Mouse (Mus musculus) intestine, postnatal 0 days (tissue): Measurements from ENCODE around the gene Usp54. TPM values are rescaled to one million over a fixed set of nuclear protein-coding genes. Genes with fewer than 3 reads are reported as not detected.
A peak's percentile ranks its signal among the peaks of the same experiment; 100 is the strongest.

ENCODE experiments used
- ATAC-seq: fragments of 200-750 bp; cut with Nextera tagmentation; 2 replicates; pipeline ENCODE4 v1.8.0; 2017; ENCODE audit warnings: mild to moderate bottlenecking, moderate TSS enrichment, moderate library complexity
- H3K27ac ChIP-seq: fragments of 300-500 bp; sonication (generic); 2 replicates; pipeline ENCODE4 v1.5.1; 2014; ENCODE audit warnings: mild to moderate bottlenecking, low read depth, low read length, moderate library complexity
- H3K27me3 ChIP-seq: fragments of 300-500 bp; sonication (generic); replicated peaks from 2 replicates; pipeline ENCODE4 v1.6.1; 2014; ENCODE audit warnings: low read length, mixed read lengths; ENCODE audit not compliant: control insufficient read depth, insufficient read depth
- H3K36me3 ChIP-seq: fragments of 300-500 bp; sonication (generic); 2 replicates; pipeline ENCODE4 v1.6.1; 2014; ENCODE audit warnings: mild to moderate bottlenecking, moderate library complexity; ENCODE audit not compliant: control insufficient read depth, insufficient read depth
- H3K4me1 ChIP-seq: fragments of 300-500 bp; sonication (generic); replicated peaks from 2 replicates; pipeline ENCODE4 v1.6.1; 2014; ENCODE audit warnings: antibody characterized with exemption, low read length, mixed read lengths; ENCODE audit not compliant: control insufficient read depth, insufficient read depth
- H3K4me2 ChIP-seq: fragments of 300-500 bp; sonication (generic); replicated peaks from 2 replicates; pipeline ENCODE4 v1.6.1; 2014; ENCODE audit warnings: low read depth, mild to moderate bottlenecking, moderate library complexity
- H3K4me3 ChIP-seq: fragments of 300-500 bp; sonication (generic); 2 replicates; pipeline ENCODE4 v1.5.1; 2014; ENCODE audit warnings: low read depth, low read length
- H3K9ac ChIP-seq: fragments of 300-500 bp; sonication (generic); 2 replicates; pipeline ENCODE4 v1.6.1; 2014; ENCODE audit warnings: mild to moderate bottlenecking, low read depth, low read length
- H3K9me3 ChIP-seq: fragments of 300-500 bp; sonication (generic); 2 replicates; pipeline ENCODE4 v1.6.1; 2016; ENCODE audit warnings: mixed run types; ENCODE audit not compliant: control insufficient read depth
- CTCF ChIP-seq: sonication (generic); IDR thresholded peaks from 2 replicates; pipeline ENCODE4 v1.5.1; 2016; ENCODE audit warnings: low read depth, mild to moderate bottlenecking, control low read depth, antibody characterized with exemption, moderate library complexity
- WGBS: fragments of 180-500 bp; shearing (Covaris S2); extraction: QIAGEN DNeasy Blood & Tissue Kit; methylation state at CpG from one replicate; pipeline ENCODE4 v1.1.7; 2014; 5-methylcytosine and 5-hydroxymethylcytosine counted together
- polyA plus RNA-seq: library from polyadenylated mRNA; unstranded; fragments of >200 nt; fragmentation: Nextera tagmentation; extraction: Ambion mirVana; gene quantifications from 2 replicates; pipeline ENCODE4 v1.2.1, GENCODE M21; 2015

Usp54 gene
- polyA plus RNA-seq, result 2.2 and 2.6 TPM in 2 replicates

DNA sequence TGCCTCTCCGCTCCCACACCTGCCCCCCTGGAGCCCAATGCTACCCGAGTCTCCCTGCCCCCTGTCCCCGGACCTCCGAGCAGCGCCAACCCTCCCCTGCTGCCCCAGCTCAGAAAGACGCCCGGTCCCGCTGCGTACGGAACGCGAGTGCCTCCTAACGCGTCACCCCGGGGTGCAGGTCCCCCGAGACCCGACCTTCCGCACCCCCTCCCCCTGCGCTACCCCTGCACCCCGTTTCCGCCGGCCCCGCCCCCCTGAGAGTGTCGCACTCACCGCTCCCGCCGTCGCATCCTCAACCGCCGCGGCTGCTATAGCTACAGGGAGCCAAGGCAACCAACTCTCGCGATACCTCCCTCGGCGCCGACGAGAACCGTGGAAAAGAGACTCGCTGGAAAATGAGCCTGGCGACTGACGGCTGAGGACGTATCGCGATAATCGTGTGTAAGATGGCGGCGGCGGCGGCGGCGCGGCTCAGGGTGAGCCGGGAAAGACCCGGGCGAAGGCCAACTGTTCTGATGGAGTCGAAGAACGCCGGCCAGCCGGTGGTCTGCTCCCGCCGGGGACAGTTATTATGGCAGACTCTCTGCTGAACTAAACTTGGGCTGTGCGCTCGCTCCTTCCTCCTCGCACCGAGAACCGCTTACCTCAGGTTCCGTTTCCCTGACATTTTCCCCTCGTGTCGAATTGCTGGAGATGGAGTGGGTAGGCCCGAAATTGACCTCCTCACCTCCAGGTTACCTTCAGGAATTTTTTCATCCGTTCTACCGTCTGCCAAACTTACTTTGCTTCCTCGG is at the start of gene Usp54:
Usp54 (minus strand) TSS at position 420 of the 794 bp plus-strand sequence.
- Histone ChIP-seq H3K27ac (peak within 1 kb of the TSS; percentile 92), H3K36me3 (no peaks in the 10 kb centered on the region), H3K27me3 (no peaks in the 10 kb centered on the region), H3K4me1 (peaks cover 4% of the 10 kb centered on the region; the same call in 1 of the 2 replicates), H3K4me3 (peak within 1 kb of the TSS; percentile 87), H3K9me3 (no peaks in the 10 kb centered on the region), H3K4me2 (peak within 1 kb of the TSS; percentile 85), H3K9ac (peak within 1 kb of the TSS; percentile 93)
- TF ChIP-seq CTCF, result no peak; the same call in 1 of the 2 replicates
- under 1% methylated on average over 73 of the region's 73 CpGs for WGBS
- ATAC-seq, result peak; percentile 94

GRCm38 (mm10) chr14:20689009-20689408 is 48.1 kb upstream of the Usp54 start:
- H3K36me3 ChIP-seq, result peaks cover 99% of the 10 kb centered on the region
- no peaks in the 10 kb centered on the region for H3K9me3 ChIP-seq
- ATAC-seq, result no peak
- no peak overlapping the region for H3K4me3 ChIP-seq
- 0 out of 2 replicates have a peak overlapping the region, but pooled peaks have one; percentile 1 for H3K27ac ChIP-seq
- no peaks in the 10 kb centered on the region for H3K4me1 ChIP-seq
- no peak overlapping the region for H3K9ac ChIP-seq
- TF ChIP-seq CTCF, result no peak
- no peak overlapping the region for H3K4me2 ChIP-seq
- 78% methylated on average over 2 of the region's 2 CpGs for WGBS
- H3K27me3 ChIP-seq, result no peaks in the 10 kb centered on the region

DNA sequence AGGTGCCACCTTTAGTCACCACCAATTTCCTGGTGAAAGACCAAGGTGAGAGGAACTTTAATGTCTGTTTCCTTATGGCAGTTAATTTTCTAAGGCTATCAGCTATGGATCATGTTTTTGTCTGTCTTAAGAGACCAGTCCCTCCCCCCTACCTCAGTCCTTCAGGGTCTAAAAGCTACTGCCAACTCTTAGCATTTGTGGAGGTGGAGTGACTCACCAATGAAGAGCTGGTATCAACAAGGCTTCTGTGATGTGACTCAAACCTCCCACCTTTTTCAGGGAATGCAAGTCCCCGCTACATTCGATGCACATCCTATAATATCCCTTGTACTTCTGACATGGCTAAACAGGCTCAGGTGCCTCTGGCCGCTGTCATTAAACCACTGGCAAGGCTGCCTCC is 45.7 kb upstream of the Usp54 start:
- 98% methylated on average over 3 of the region's 3 CpGs for WGBS
- Histone ChIP-seq H3K27me3 (no peaks in the 10 kb centered on the region), H3K36me3 (peaks cover 98% of the 10 kb centered on the region), H3K9me3 (no peaks in the 10 kb centered on the region), H3K4me2 (no peak overlapping the region), H3K4me3 (no peak overlapping the region), H3K9ac (no peak overlapping the region), H3K4me1 (no peaks in the 10 kb centered on the region), H3K27ac (no peak overlapping the region)
- no peak for TF ChIP-seq CTCF
- ATAC-seq, result no peak

DNA sequence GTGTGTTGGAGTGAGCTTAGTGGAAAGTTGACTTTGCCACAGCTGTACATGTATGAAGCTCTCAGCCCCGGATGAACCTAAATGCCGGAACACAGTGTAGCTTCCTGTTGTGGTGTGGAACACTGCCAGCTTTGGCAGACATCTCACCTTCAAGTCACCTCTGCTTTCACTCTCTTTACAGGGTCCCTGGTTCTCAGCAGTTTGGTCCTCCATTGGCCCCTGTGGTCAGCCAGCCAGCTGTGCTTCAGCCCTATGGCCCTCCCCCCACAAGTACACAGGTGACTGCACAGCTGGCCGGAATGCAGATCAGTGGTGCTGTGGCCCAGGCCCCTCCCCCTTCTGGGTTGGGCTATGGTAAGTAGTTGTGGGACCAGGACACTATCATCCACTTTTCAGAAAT is 41.6 kb upstream of the Usp54 start:
- no peak; the same call in 1 of the 2 replicates for ATAC-seq
- Histone ChIP-seq H3K9me3 (no peaks in the 10 kb centered on the region), H3K4me1 (no peaks in the 10 kb centered on the region), H3K27ac (no peak overlapping the region), H3K36me3 (peaks cover 95% of the 10 kb centered on the region), H3K4me3 (no peak overlapping the region), H3K27me3 (no peaks in the 10 kb centered on the region), H3K9ac (no peak overlapping the region), H3K4me2 (no peak overlapping the region)
- no peak for TF ChIP-seq CTCF
- WGBS, result 65% methylated on average over 3 of the region's 3 CpGs

GRCm38 (mm10) chr14:20681742-20682141 is 40.9 kb upstream of the Usp54 start:
- H3K9ac ChIP-seq, result no peak overlapping the region
- H3K4me1 ChIP-seq, result no peaks in the 10 kb centered on the region
- no peak for ATAC-seq
- no peaks in the 10 kb centered on the region for H3K27me3 ChIP-seq
- H3K36me3 ChIP-seq, result peaks cover 93% of the 10 kb centered on the region
- no peak overlapping the region for H3K4me3 ChIP-seq
- H3K4me2 ChIP-seq, result no peak overlapping the region
- H3K9me3 ChIP-seq, result no peaks in the 10 kb centered on the region
- no peak for TF ChIP-seq CTCF
- WGBS, result 94% methylated on average over 2 of the region's 2 CpGs
- no peak overlapping the region for H3K27ac ChIP-seq

- no peaks in the 10 kb centered on the region for H3K4me1 ChIP-seq
- H3K27me3 ChIP-seq, result no peaks in the 10 kb centered on the region
- no peaks in the 10 kb centered on the region for H3K9me3 ChIP-seq
- no peak overlapping the region for H3K9ac ChIP-seq
- H3K27ac ChIP-seq, result no peak overlapping the region
- no peak for TF ChIP-seq CTCF
- no peak overlapping the region for H3K4me2 ChIP-seq
- peaks cover 66% of the 10 kb centered on the region for H3K36me3 ChIP-seq
- 79% methylated on average over 4 of the region's 4 CpGs for WGBS
- no peak for ATAC-seq
- no peak overlapping the region for H3K4me3 ChIP-seq
Observed at GRCm38 (mm10) chr14:20677906-20678305, 37.0 kb upstream of the Usp54 start.
